Mouse (Mus musculus) liver, embryonic 14.5 days (tissue): ENCODE data around the gene Cep63. TPM values are rescaled to one million over a fixed set of nuclear protein-coding genes. Genes with fewer than 3 reads are reported as not detected.
A peak's percentile ranks its signal among the peaks of the same experiment; 100 is the strongest.

Experiments used
- ATAC-seq: fragments of 200-750 bp; cut with Nextera tagmentation; 2 replicates; pipeline ENCODE4 v1.8.0; 2017; ENCODE audit warnings: moderate number of reproducible peaks, mild to moderate bottlenecking, moderate library complexity; ENCODE audit not compliant: insufficient read depth
- DNase-seq, 3 experiments: peaks; one replicate each; pipeline ENCODE4 v3.0.0-alpha.2; 2012 to 2013; ENCODE audit warnings: low read depth in 3 of 3, low spot score in 3 of 3
- H3K27ac ChIP-seq: fragments of 300-500 bp; sonication (generic); 2 replicates; pipeline ENCODE4 v1.5.1; 2014; ENCODE audit warnings: moderate library complexity, mild to moderate bottlenecking, control low read depth, inconsistent platforms
- H3K27me3 ChIP-seq: fragments of 300-500 bp; sonication (generic); 2 replicates; pipeline ENCODE4 v1.6.1; 2014; ENCODE audit warnings: mild to moderate bottlenecking, low read length, moderate library complexity; ENCODE audit not compliant: control insufficient read depth, insufficient read depth
- H3K36me3 ChIP-seq: fragments of 300-500 bp; sonication (generic); replicated peaks from 2 replicates; pipeline ENCODE4 v1.6.1; 2014; ENCODE audit warnings: low read depth; ENCODE audit not compliant: control insufficient read depth, insufficient read depth
- H3K4me1 ChIP-seq, 2 experiments: fragments of 200-500 bp in 1 of 2; fragments of 300-500 bp in 1 of 2; sonication (generic) in 1 of 2; replicated peaks; 2 replicates each; pipeline ENCODE4 v1.6.1; 2012 to 2014; ENCODE audit warnings: antibody characterized with exemption in 1 of 2, inconsistent platforms in 1 of 2, low read length in 1 of 2; ENCODE audit not compliant: control insufficient read depth in 2 of 2, insufficient read depth in 2 of 2
- H3K4me2 ChIP-seq: fragments of 300-500 bp; sonication (generic); 2 replicates; pipeline ENCODE4 v1.6.1; 2014; ENCODE audit warnings: low read depth, mild to moderate bottlenecking, control low read depth, moderate library complexity
- H3K4me3 ChIP-seq, 2 experiments: fragments of 200-500 bp in 1 of 2; fragments of 300-500 bp in 1 of 2; sonication (generic) in 1 of 2; 2 replicates each; pipeline ENCODE4 v1.5.1; 2012 to 2014; ENCODE audit warnings: low read depth in 2 of 2, low read length in 2 of 2, mild to moderate bottlenecking in 2 of 2, control low read depth in 1 of 2, inconsistent platforms in 1 of 2, moderate library complexity in 1 of 2; ENCODE audit not compliant: insufficient read depth in 1 of 2
- H3K9ac ChIP-seq: fragments of 300-500 bp; sonication (generic); replicated peaks from 2 replicates; pipeline ENCODE4 v1.6.1; 2014; ENCODE audit warnings: mild to moderate bottlenecking, control low read depth, moderate library complexity
- H3K9me3 ChIP-seq: fragments of 300-500 bp; sonication (generic); 2 replicates; pipeline ENCODE4 v1.6.1; 2016; ENCODE audit warnings: low read length, mixed read lengths; ENCODE audit not compliant: control insufficient read depth
- CTCF ChIP-seq: IDR thresholded peaks from 2 replicates; pipeline ENCODE4 v1.5.1; 2016; ENCODE audit warnings: antibody characterized with exemption, low read depth, control low read depth
- EP300 ChIP-seq: IDR thresholded peaks from 2 replicates; pipeline ENCODE4 v1.6.1; 2016; ENCODE audit warnings: antibody characterized with exemption, low read depth
- WGBS: fragments of 180-500 bp; shearing (Covaris S2); extraction: QIAGEN DNeasy Blood & Tissue Kit; methylation state at CpG from one replicate; pipeline ENCODE4 v1.1.7; 2014; ENCODE audit not compliant: insufficient replicate concordance; 5-methylcytosine and 5-hydroxymethylcytosine counted together
- polyA plus RNA-seq, 2 experiments: library from polyadenylated mRNA; depleted of rRNA in 1 of 2; stranded (reverse) in 1 of 2; unstranded in 1 of 2; fragments of >200 nt; fragmentation: Nextera tagmentation in 1 of 2; extraction: Ambion mirVana in 1 of 2; gene quantifications; 2 replicates each; pipeline versions ENCODE4 v1.2.1 to v1.2.3; 2012 to 2014

The Cep63 gene
- polyA plus RNA-seq, 2 experiments: 5.7 to 16.7 TPM

DNA sequence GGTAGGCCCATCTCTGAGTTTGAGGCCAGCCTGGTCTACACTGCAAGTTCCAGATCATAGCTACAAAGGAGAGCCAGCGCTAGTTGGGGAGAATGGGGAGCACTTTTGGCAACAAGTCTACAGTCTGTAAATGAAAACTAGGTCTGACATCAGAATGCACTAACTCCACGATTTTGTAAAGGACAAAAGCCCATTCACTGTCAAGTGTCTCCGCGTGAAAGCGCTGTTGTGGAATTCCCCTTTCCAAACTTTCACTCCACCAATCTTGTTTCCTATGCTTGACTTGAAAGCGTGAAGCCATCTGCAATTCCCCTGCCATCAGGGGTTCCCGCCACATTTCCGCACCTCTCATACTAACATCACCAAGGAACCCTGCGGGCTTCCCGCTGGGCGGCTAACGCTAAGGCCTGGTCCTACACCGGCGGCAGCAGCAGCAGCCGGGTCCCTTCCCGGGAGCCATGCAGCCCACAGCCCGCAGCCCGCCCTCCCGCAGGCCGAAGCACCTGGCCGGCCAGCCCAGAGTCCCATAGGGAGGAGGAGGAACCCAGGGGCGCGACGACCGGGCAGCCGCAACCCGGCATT is 842 bp downstream of the Cep63 start:
- ATAC-seq: peak; percentile 57
- Histone ChIP-seq H3K9me3 (no peaks in the 10 kb centered on the region), H3K36me3 (no peaks in the 10 kb centered on the region), H3K27ac (peak overlapping the region; percentile 81), H3K4me3 (peak overlapping the region; percentile 76 to 99), H3K4me2 (peak overlapping the region; percentile 87), H3K9ac (peak overlapping the region; percentile 99), H3K4me1 (peaks cover 12 to 30% of the 10 kb centered on the region in 2 experiments), H3K27me3 (no peaks in the 10 kb centered on the region)
- peak in 1 of 3 experiments; percentile 28 for DNase-seq
- under 1% methylated on average over 27 of the region's 27 CpGs for WGBS
- TF ChIP-seq CTCF (no peak), EP300 (no peak)

DNA sequence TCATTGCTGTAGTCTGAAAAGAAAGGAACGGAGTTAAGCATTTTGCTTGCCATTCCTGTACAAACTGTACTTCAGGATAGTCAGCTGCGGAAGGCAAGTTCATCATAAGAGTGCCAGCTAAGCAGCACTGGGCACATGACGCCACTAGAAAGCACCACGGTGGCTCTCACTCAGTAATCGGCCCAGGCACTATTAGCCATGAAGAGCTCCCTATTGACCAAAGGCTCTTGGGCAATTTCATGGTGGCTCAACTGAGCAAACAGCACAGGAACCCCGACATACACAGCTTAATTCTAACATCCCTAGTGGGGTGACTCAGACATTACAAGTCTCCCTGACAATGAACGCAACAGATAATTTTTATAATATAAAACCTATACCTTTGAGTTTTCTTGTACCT is 2.8 kb downstream of the Cep63 start:
- no peaks in the 10 kb centered on the region for H3K27me3 ChIP-seq
- ATAC-seq: no peak
- no peak overlapping the region for H3K4me2 ChIP-seq
- 0 out of 2 replicates have a peak, but pooled peaks have one; percentile 3 for TF ChIP-seq CTCF
- no peak for TF ChIP-seq EP300
- no peak for DNase-seq
- WGBS: 77% methylated on average over 7 of the region's 7 CpGs
- H3K9me3 ChIP-seq: no peaks in the 10 kb centered on the region
- no peak overlapping the region for H3K4me3 ChIP-seq
- H3K9ac ChIP-seq: no peak overlapping the region
- H3K4me1 ChIP-seq: peaks cover 12 to 30% of the 10 kb centered on the region in 2 experiments
- H3K27ac ChIP-seq: no peak overlapping the region
- H3K36me3 ChIP-seq: no peaks in the 10 kb centered on the region

DNA sequence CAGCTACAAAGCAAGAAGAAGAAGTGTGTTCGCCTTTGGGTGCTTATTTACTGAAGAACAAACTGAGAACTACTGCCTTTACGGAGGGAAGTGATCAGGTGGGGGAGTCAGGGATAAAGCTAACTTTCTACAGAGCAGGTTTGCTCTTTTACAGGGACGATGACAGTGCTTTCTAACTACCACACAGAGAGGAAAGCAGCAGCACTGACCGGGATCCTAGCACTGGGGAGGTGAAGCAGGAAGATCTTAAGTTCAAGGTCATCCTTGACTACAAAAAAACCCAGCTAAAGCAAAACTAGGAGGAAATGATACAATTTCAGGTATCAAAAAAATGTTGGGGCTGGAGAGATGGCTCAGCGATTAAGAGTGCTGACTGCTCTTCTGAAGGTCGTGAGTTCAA is 3.5 kb downstream of the Cep63 start:
- Histone ChIP-seq H3K9ac (no peak overlapping the region), H3K4me2 (no peak overlapping the region), H3K27me3 (no peaks in the 10 kb centered on the region), H3K27ac (no peak overlapping the region), H3K4me1 (peaks cover 9 to 26% of the 10 kb centered on the region in 2 experiments), H3K36me3 (no peaks in the 10 kb centered on the region), H3K4me3 (no peak overlapping the region), H3K9me3 (no peaks in the 10 kb centered on the region)
- DNase-seq (no peak), ATAC-seq (no peak)
- WGBS: 69% methylated on average over 6 of the region's 6 CpGs
- no peak for TF ChIP-seq EP300
- TF ChIP-seq CTCF: no peak

DNA sequence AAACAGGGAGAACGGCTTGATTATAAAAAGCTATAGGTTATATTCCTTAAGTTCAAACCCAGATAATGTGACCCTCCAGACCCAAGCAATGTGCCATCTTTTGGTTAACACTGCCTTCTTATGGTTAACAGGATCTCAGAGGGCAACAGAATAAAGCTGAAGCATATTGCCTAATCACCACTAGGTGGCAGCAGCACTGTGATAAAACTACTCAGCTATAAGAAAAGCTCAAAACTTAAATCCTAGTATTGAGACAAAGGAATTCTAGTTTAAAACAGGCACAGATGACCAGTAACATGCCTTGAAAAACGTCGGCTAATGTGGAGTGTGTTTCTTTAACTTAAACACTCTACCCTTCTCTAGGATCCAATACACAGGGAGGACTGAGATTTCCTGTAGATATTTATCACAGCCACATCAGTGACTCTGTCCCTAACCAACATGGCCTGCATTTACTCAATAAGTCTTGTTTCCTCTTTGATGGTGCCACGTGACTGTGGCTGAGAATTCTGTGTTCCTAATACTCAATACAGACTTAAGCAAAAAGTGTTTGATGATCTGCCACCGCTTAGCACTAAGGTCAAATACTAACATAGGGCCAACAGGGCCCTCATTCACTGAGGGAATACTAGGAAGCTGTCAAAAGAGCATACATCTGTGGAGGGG is 4.0 kb downstream of the Cep63 start:
- no peaks in the 10 kb centered on the region for H3K27me3 ChIP-seq
- H3K9ac ChIP-seq: no peak overlapping the region
- WGBS: 27% methylated on average over 5 of the region's 5 CpGs
- no peak overlapping the region for H3K4me2 ChIP-seq
- no peaks in the 10 kb centered on the region for H3K36me3 ChIP-seq
- DNase-seq (peak in 2 of 3 experiments; percentile 37 to 40), ATAC-seq (no peak)
- H3K4me1 ChIP-seq: peaks cover 4 to 20% of the 10 kb centered on the region in 2 experiments
- H3K4me3 ChIP-seq: no peak overlapping the region
- no peaks in the 10 kb centered on the region for H3K9me3 ChIP-seq
- TF ChIP-seq CTCF (peak; percentile 78), EP300 (no peak)
- H3K27ac ChIP-seq: no peak overlapping the region

DNA sequence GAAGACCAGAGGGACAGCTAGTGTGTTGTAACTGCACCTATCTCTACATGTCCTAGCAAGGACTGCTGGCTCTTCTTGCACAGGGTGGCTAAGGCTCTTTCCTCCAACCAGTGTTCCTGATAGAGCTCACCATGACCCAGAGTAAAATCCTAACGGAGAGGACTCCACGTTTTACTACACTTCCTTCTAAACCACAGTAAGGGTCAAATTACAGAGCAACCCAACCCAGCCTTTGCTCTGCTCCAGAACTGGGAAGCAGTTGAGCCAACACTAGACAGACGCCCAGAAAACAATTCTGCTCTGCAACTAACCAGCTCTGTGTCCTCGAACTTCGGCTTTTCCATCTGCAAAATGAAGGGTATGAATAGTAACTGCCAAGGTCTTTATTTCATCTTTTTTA is 4.9 kb downstream of the Cep63 start:
- Histone ChIP-seq H3K27ac (no peak overlapping the region), H3K4me1 (peaks cover 4 to 17% of the 10 kb centered on the region in 2 experiments; a peak in 2 of 4 replicates), H3K36me3 (no peaks in the 10 kb centered on the region; the same call in 1 of the 2 replicates), H3K4me3 (no peak overlapping the region), H3K4me2 (no peak overlapping the region), H3K9ac (no peak overlapping the region), H3K9me3 (no peaks in the 10 kb centered on the region), H3K27me3 (no peaks in the 10 kb centered on the region)
- DNase-seq (no peak), ATAC-seq (no peak)
- TF ChIP-seq CTCF (no peak), EP300 (no peak)
- 42% methylated on average over 5 of the region's 5 CpGs for WGBS
